Mouse (Mus musculus) CH12.LX (cell line): ENCODE data around the gene Hspa5. TPM values are rescaled to one million over a fixed set of nuclear protein-coding genes. Genes with fewer than 3 reads are reported as not detected.

ENCODE experiments used
- DNase-seq: peaks from one replicate; pipeline ENCODE4 v3.0.0-alpha.2; 2013; ENCODE audit errors: extremely low read depth
- H3K27ac ChIP-seq: 2 replicates; pipeline ENCODE4 v1.5.1; 2012; ENCODE audit warnings: low read depth, mild to moderate bottlenecking, control low read depth, moderate library complexity; ENCODE audit not compliant: insufficient read depth
- H3K27me3 ChIP-seq: replicated peaks from 2 replicates; pipeline ENCODE3; 2012; ENCODE audit warnings: inconsistent platforms
- H3K36me3 ChIP-seq, 2 experiments: replicated peaks in 1 of 2; 2 replicates each; pipeline versions ENCODE3 to v1.6.1; 2012; ENCODE audit warnings: inconsistent platforms in 1 of 2, low read length in 1 of 2, mild to moderate bottlenecking in 1 of 2, mixed read lengths in 1 of 2, moderate library complexity in 1 of 2; ENCODE audit not compliant: control insufficient read depth in 1 of 2, insufficient read depth in 1 of 2
- H3K4me1 ChIP-seq, 2 experiments: 2 replicates each; pipeline ENCODE4 v1.6.1; 2012; ENCODE audit warnings: inconsistent platforms in 1 of 2, moderate library complexity in 1 of 2; ENCODE audit not compliant: insufficient read depth in 2 of 2, control insufficient read depth in 1 of 2
- H3K4me2 ChIP-seq: 2 replicates; pipeline ENCODE4 v1.6.1; 2012; ENCODE audit warnings: low read depth, mild to moderate bottlenecking, control low read depth; ENCODE audit not compliant: poor library complexity, insufficient read depth, severe bottlenecking
- H3K4me3 ChIP-seq, 3 experiments: fragments of 150-350 bp in 1 of 3; sonication (generic) in 1 of 3; replicated peaks in 1 of 3; 2 replicates each; pipeline versions ENCODE3 to v1.5.1; 2011 to 2012; ENCODE audit warnings: low read depth in 2 of 3, low read length in 2 of 3, mild to moderate bottlenecking in 2 of 3, moderate library complexity in 2 of 3, control low read depth in 1 of 3, improper control_type of control experiment in 1 of 3, inconsistent platforms in 1 of 3, mixed read lengths in 1 of 3; ENCODE audit not compliant: poor library complexity in 1 of 3
- H3K79me2 ChIP-seq: replicated peaks from 2 replicates; pipeline ENCODE4 v1.6.1; 2012; ENCODE audit warnings: mild to moderate bottlenecking, moderate library complexity; ENCODE audit not compliant: control insufficient read depth, poor library complexity, insufficient read depth, severe bottlenecking; ENCODE audit errors: extremely low read depth
- H3K9ac ChIP-seq: 2 replicates; pipeline ENCODE4 v1.6.1; 2012; ENCODE audit warnings: low read depth, mild to moderate bottlenecking, control low read depth, moderate library complexity; ENCODE audit not compliant: insufficient read depth
- H3K9me3 ChIP-seq: replicated peaks from 2 replicates; pipeline ENCODE3; 2012; ENCODE audit warnings: low read length, inconsistent platforms, mixed read lengths
- BHLHE40 ChIP-seq: IDR thresholded peaks from 2 replicates; pipeline ENCODE4 v1.6.1; 2011; ENCODE audit warnings: mild to moderate bottlenecking, low read depth, low read length, improper control_type of control experiment
- CTCF ChIP-seq, 2 experiments: IDR thresholded peaks in 1 of 2; conservative IDR thresholded peaks in 1 of 2; 2 replicates each; pipeline ENCODE4 v1.5.1; 2011 to 2012; ENCODE audit warnings: low read depth in 2 of 2, low read length in 2 of 2, improper control_type of control experiment in 1 of 2, inconsistent platforms in 1 of 2, mild to moderate bottlenecking in 1 of 2, moderate library complexity in 1 of 2
- ETS1 ChIP-seq: conservative IDR thresholded peaks from 2 replicates; pipeline ENCODE4 v1.6.1; 2012; ENCODE audit warnings: low read depth, mild to moderate bottlenecking, inconsistent platforms, low read length, improper control_type of control experiment, moderate library complexity
- GABPA ChIP-seq: IDR thresholded peaks from 2 replicates; pipeline ENCODE4 v1.6.1; 2012; ENCODE audit warnings: low read depth, low read length, improper control_type of control experiment, inconsistent platforms; ENCODE audit not compliant: insufficient replicate concordance
- IRF4 ChIP-seq: IDR thresholded peaks from 2 replicates; pipeline ENCODE4 v1.6.1; 2014; ENCODE audit warnings: low read depth, mild to moderate bottlenecking, inconsistent platforms, low read length, improper control_type of control experiment
- JUND ChIP-seq: conservative IDR thresholded peaks from 2 replicates; pipeline ENCODE4 v1.6.1; 2011; ENCODE audit warnings: low read depth, low read length, improper control_type of control experiment
- MAFK ChIP-seq: IDR thresholded peaks from 2 replicates; pipeline ENCODE4 v1.6.1; 2011; ENCODE audit warnings: low read length, improper control_type of control experiment; ENCODE audit not compliant: insufficient replicate concordance
- MXI1 ChIP-seq: IDR thresholded peaks from 2 replicates; pipeline ENCODE4 v1.6.1; 2011; ENCODE audit warnings: mild to moderate bottlenecking, low read depth, low read length, improper control_type of control experiment
- PAX5 ChIP-seq: IDR thresholded peaks from 2 replicates; pipeline ENCODE4 v1.6.1; 2012; ENCODE audit warnings: low read length, inconsistent platforms, mixed read lengths
- POLR2A ChIP-seq: IDR thresholded peaks from 2 replicates; pipeline ENCODE4 v1.6.1; 2011; ENCODE audit warnings: low read depth, mild to moderate bottlenecking, improper control_type of control experiment, low read length
- RCOR1 ChIP-seq: conservative IDR thresholded peaks from 2 replicates; pipeline ENCODE4 v1.6.1; 2012; ENCODE audit warnings: low read depth, mild to moderate bottlenecking, inconsistent platforms, low read length, improper control_type of control experiment
- SMC3 ChIP-seq: IDR thresholded peaks from 2 replicates; pipeline ENCODE4 v1.6.1; 2011; ENCODE audit warnings: low read depth, low read length, improper control_type of control experiment
- TBP ChIP-seq: conservative IDR thresholded peaks from 2 replicates; pipeline ENCODE4 v1.6.1; 2011; ENCODE audit warnings: low read depth, low read length, improper control_type of control experiment
- UBTF ChIP-seq: IDR thresholded peaks from 2 replicates; pipeline ENCODE4 v1.6.1; 2012; ENCODE audit warnings: low read depth, mild to moderate bottlenecking, inconsistent platforms, low read length, improper control_type of control experiment, moderate library complexity
- USF1 ChIP-seq: IDR thresholded peaks from 2 replicates; pipeline ENCODE4 v1.6.1; 2014; ENCODE audit warnings: low read depth, mild to moderate bottlenecking, inconsistent platforms, low read length, improper control_type of control experiment
- ZC3H11A ChIP-seq: IDR thresholded peaks from 2 replicates; pipeline ENCODE4 v1.6.1; 2012; ENCODE audit warnings: low read depth, mild to moderate bottlenecking, inconsistent platforms, low read length, improper control_type of control experiment
- ZMIZ1 ChIP-seq: IDR thresholded peaks from 2 replicates; pipeline ENCODE4 v1.6.1; 2012; ENCODE audit warnings: low read depth, mild to moderate bottlenecking, inconsistent platforms, low read length, improper control_type of control experiment
- dilution Hi-C: fragments of 300-500 bp; cut with MboI; formaldehyde crosslinking; loops from 2 replicates; pipeline ENCODE4 v1.14.3; 2020; ENCODE audit warnings: low sequenced_read_pairs; ENCODE audit not compliant: extremely low pct_unique_long_range_greater_than_20kb, extremely low pct_ligation_motif_present
- in situ Hi-C: fragments of 300-500 bp; cut with MboI; formaldehyde crosslinking; loops from 3 replicates; pipeline ENCODE4 v1.14.3; 2019; ENCODE audit warnings: low sequenced_read_pairs, low pct_ligation_motif_present, low pct_unique_long_range_greater_than_20kb, mixed read lengths
- polyA plus RNA-seq: library from polyadenylated mRNA; unstranded; fragments of >175 nt; gene quantifications from 2 replicates; pipeline ENCODE4 v1.2.1, GENCODE M21; 2012; ENCODE audit warnings: low read depth; ENCODE audit not compliant: insufficient read length
- total RNA-seq, 2 experiments: library from RNA; depleted of rRNA; stranded (reverse); fragments of 300-350 nt in 1 of 2; fragments of >200 nt in 1 of 2; gene quantifications; 2 replicates each; pipeline ENCODE4 v1.2.3; 2012 to 2014

Hspa5 gene
- total and polyA plus RNA-seq, 3 experiments: 791 to 1,168 (median 866) TPM

- Histone ChIP-seq H3K27ac (no peak overlapping the region), H3K4me2 (peak overlapping the region; percentile 79), H3K4me3 (peak overlapping the region in 2 of 3 experiments; percentile 27 to 55), H3K4me1 (peaks cover 8 to 51% of the 10 kb centered on the region in 2 experiments), H3K36me3 (peaks cover 18 to 43% of the 10 kb centered on the region in 2 experiments), H3K79me2 (peaks cover 57% of the 10 kb centered on the region), H3K9me3 (no peaks in the 10 kb centered on the region), H3K9ac (peak overlapping the region; percentile 98; the same call in 1 of the 2 replicates), H3K27me3 (no peaks in the 10 kb centered on the region)
- in situ Hi-C loops (no loop called here), dilution Hi-C loops (no loop called here)
- TF ChIP-seq TBP: no peak
- no peak for TF ChIP-seq GABPA
- no peak for TF ChIP-seq IRF4
- no peak for TF ChIP-seq MAFK
- TF ChIP-seq POLR2A: no peak
- no peak for TF ChIP-seq UBTF
- no peak for TF ChIP-seq ZMIZ1
- no peak for TF ChIP-seq BHLHE40
- no peak for TF ChIP-seq SMC3
- no peak for TF ChIP-seq ETS1
- TF ChIP-seq MXI1: no peak
- TF ChIP-seq CTCF (conservative IDR thresholded peaks at IDR 0.05 in 1 of 2, IDR thresholded peaks at IDR 0.05 in 1 of 2; ENCODE audit: low read depth in 2 of 2, low read length in 2 of 2): no peak
- TF ChIP-seq PAX5: no peak
- no peak for TF ChIP-seq RCOR1
- TF ChIP-seq USF1: no peak
- no peak for TF ChIP-seq JUND
- no peak for DNase-seq
These were observed 32.0 kb downstream of the Hspa5 start for GRCm38 (mm10) chr2:34803746-34804145.

- DNase-seq: no peak
- in situ Hi-C loops (no loop called here), dilution Hi-C loops (no loop called here)
- peaks cover 22 to 47% of the 10 kb centered on the region in 2 experiments for H3K36me3 ChIP-seq
- H3K4me2 ChIP-seq: peak overlapping the region; percentile 79; the same call in 1 of the 2 replicates
- no peak for TF ChIP-seq ZC3H11A
- peaks cover 61% of the 10 kb centered on the region for H3K79me2 ChIP-seq
- peak overlapping the region; percentile 29; the same call in 1 of the 2 replicates for H3K9ac ChIP-seq
- H3K4me3 ChIP-seq: no peak overlapping the region
- H3K9me3 ChIP-seq: no peaks in the 10 kb centered on the region
- no peaks in the 10 kb centered on the region for H3K27me3 ChIP-seq
- H3K4me1 ChIP-seq: peaks cover 8 to 47% of the 10 kb centered on the region in 2 experiments
- H3K27ac ChIP-seq: no peak overlapping the region
These were observed 32.4 kb downstream of the Hspa5 start for GRCm38 (mm10) chr2:34804172-34804571.
